Mouse (Mus musculus): ENCODE data around the gene Ano6. TPM values are rescaled to one million over a fixed set of nuclear protein-coding genes. Genes with fewer than 3 reads are reported as not detected.
A peak's percentile ranks its signal among the peaks of the same experiment; 100 is the strongest.

The Ano6 gene
- polyA plus RNA-seq (2014; fragmentation: Nextera tagmentation; extraction: Ambion mirVana): 66.2 and 71.8 TPM in 2 replicates

- no peaks in the 10 kb centered on the region for H3K27me3 ChIP-seq (replicated peaks; ENCODE audit: control insufficient read depth, insufficient read depth, low read length)
- DNase-seq (ENCODE audit: low spot score): peak; percentile 91
- H3K4me1 ChIP-seq (replicated peaks; ENCODE audit: control insufficient read depth, insufficient read depth, low read length): peaks cover 43% of the 10 kb centered on the region
- H3K4me3 ChIP-seq (ENCODE audit: low read depth, low read length): peak within 1 kb of the TSS; percentile 73
- peak within 1 kb of the TSS; percentile 86 for H3K4me2 ChIP-seq (ENCODE audit: low read length)
- H3K36me3 ChIP-seq (ENCODE audit: control insufficient read depth, insufficient read depth, low read length): no peaks in the 10 kb centered on the region; the same call in 1 of the 2 replicates
- under 1% methylated on average over 51 of the region's 51 CpGs for WGBS
- H3K9ac ChIP-seq (ENCODE audit: low read length): peak within 1 kb of the TSS; percentile 94
- H3K27ac ChIP-seq (ENCODE audit: low read depth): peak within 1 kb of the TSS; percentile 85
- peak; percentile 89 for ATAC-seq (replicated peaks; ENCODE audit: low FRiP score, low TSS enrichment, low read depth)
- no peaks in the 10 kb centered on the region for H3K9me3 ChIP-seq (ENCODE audit: control insufficient read depth, low read length)
Measured at GRCm38 (mm10) chr15:95790529-95791071, at the start of gene Ano6. TSS of gene Ano6 (plus strand) at chr15:95790843.

- WGBS: 86% methylated on average over 6 of the region's 6 CpGs
Measured at GRCm38 (mm10) chr15:95742955-95743354, 47.7 kb upstream of the Ano6 start.

DNA sequence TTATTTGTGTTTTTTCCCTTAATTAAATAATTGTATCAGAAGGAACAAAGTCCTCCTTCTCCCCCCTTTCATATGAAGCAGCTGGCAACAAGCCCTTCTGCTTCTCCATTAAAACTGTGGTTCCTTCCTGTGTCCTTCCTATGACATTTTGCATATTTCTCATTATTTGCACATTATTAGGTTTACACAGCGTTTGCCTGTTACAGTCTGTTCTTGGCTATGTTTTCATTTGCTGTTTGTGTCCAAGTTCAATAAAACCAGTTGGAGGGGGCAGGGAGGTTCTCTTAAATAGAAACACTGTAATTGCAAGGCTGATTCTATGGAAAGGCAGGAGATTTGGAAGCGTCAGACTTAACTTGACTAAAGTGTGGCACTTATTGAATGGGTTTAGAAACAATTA, 46.8 kb upstream of the Ano6 start:
- H3K4me2 ChIP-seq (ENCODE audit: low read length): no peak overlapping the region
- H3K9me3 ChIP-seq (ENCODE audit: control insufficient read depth, low read length): no peaks in the 10 kb centered on the region
- H3K4me1 ChIP-seq (replicated peaks; ENCODE audit: control insufficient read depth, insufficient read depth, low read length): no peaks in the 10 kb centered on the region
- WGBS: 60% methylated on average over 2 of the region's 2 CpGs
- no peaks in the 10 kb centered on the region for H3K27me3 ChIP-seq (replicated peaks; ENCODE audit: control insufficient read depth, insufficient read depth, low read length)
- no peak overlapping the region for H3K9ac ChIP-seq (ENCODE audit: low read length)
- no peak overlapping the region for H3K27ac ChIP-seq (ENCODE audit: low read depth)
- ATAC-seq (replicated peaks; ENCODE audit: low FRiP score, low TSS enrichment, low read depth) (no peak), DNase-seq (ENCODE audit: low spot score) (no peak)
- H3K36me3 ChIP-seq (ENCODE audit: control insufficient read depth, insufficient read depth, low read length): no peaks in the 10 kb centered on the region
- H3K4me3 ChIP-seq (ENCODE audit: low read depth, low read length): no peak overlapping the region

More at GRCm38 (mm10) chr15:95742955-95743354, 47.7 kb upstream of the Ano6 start:
- Histone ChIP-seq H3K4me2 (ENCODE audit: low read length) (no peak overlapping the region), H3K9ac (ENCODE audit: low read length) (no peak overlapping the region), H3K27ac (ENCODE audit: low read depth) (no peak overlapping the region), H3K4me1 (replicated peaks; ENCODE audit: control insufficient read depth, insufficient read depth, low read length) (no peaks in the 10 kb centered on the region), H3K36me3 (ENCODE audit: control insufficient read depth, insufficient read depth, low read length) (no peaks in the 10 kb centered on the region), H3K9me3 (ENCODE audit: control insufficient read depth, low read length) (no peaks in the 10 kb centered on the region), H3K4me3 (ENCODE audit: low read depth, low read length) (no peak overlapping the region), H3K27me3 (replicated peaks; ENCODE audit: control insufficient read depth, insufficient read depth, low read length) (no peaks in the 10 kb centered on the region)
- DNase-seq (ENCODE audit: low spot score): no peak
- no peak for ATAC-seq (replicated peaks; ENCODE audit: low FRiP score, low TSS enrichment, low read depth)

GRCm38 (mm10) chr15:95745346-95746106, 45.1 kb upstream of the Ano6 start:
- Histone ChIP-seq H3K9ac (ENCODE audit: low read length) (no peak overlapping the region), H3K4me2 (ENCODE audit: low read length) (no peak overlapping the region), H3K4me3 (ENCODE audit: low read depth, low read length) (no peak overlapping the region), H3K27ac (ENCODE audit: low read depth) (no peak overlapping the region), H3K27me3 (replicated peaks; ENCODE audit: control insufficient read depth, insufficient read depth, low read length) (no peaks in the 10 kb centered on the region), H3K9me3 (ENCODE audit: control insufficient read depth, low read length) (no peaks in the 10 kb centered on the region), H3K4me1 (replicated peaks; ENCODE audit: control insufficient read depth, insufficient read depth, low read length) (no peaks in the 10 kb centered on the region), H3K36me3 (ENCODE audit: control insufficient read depth, insufficient read depth, low read length) (no peaks in the 10 kb centered on the region)
- ATAC-seq (replicated peaks; ENCODE audit: low FRiP score, low TSS enrichment, low read depth): no peak
- 69% methylated on average over 11 of the region's 11 CpGs for WGBS
- no peak for DNase-seq (ENCODE audit: low spot score)

DNA sequence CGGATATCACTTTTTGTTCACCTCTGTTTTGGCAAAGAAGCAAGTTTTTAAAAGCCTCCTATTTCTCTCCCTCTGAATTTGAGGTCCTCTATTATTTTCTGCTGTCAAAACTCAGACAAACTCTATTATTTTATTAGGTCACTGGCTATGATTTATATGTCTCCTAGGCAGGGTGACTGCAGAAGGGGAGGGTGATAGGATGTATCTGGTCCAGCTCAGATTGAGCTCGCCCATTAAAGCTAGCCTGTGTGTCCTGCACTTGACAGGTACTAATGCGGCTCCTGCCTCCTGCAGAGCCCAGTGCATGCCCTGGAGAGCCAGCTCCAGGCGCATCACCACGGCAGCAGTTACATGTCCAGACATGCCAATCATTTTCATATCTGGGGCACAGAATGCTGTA, 44.1 kb upstream of the Ano6 start:
- Histone ChIP-seq H3K9ac (ENCODE audit: low read length) (no peak overlapping the region), H3K4me1 (replicated peaks; ENCODE audit: control insufficient read depth, insufficient read depth, low read length) (no peaks in the 10 kb centered on the region), H3K27ac (ENCODE audit: low read depth) (no peak overlapping the region), H3K4me2 (ENCODE audit: low read length) (no peak overlapping the region), H3K27me3 (replicated peaks; ENCODE audit: control insufficient read depth, insufficient read depth, low read length) (no peaks in the 10 kb centered on the region), H3K4me3 (ENCODE audit: low read depth, low read length) (no peak overlapping the region), H3K36me3 (ENCODE audit: control insufficient read depth, insufficient read depth, low read length) (no peaks in the 10 kb centered on the region), H3K9me3 (ENCODE audit: control insufficient read depth, low read length) (no peaks in the 10 kb centered on the region)
- 56% methylated on average over 5 of the region's 5 CpGs for WGBS
- ATAC-seq (replicated peaks; ENCODE audit: low FRiP score, low TSS enrichment, low read depth): no peak
- DNase-seq (ENCODE audit: low spot score): no peak

DNA sequence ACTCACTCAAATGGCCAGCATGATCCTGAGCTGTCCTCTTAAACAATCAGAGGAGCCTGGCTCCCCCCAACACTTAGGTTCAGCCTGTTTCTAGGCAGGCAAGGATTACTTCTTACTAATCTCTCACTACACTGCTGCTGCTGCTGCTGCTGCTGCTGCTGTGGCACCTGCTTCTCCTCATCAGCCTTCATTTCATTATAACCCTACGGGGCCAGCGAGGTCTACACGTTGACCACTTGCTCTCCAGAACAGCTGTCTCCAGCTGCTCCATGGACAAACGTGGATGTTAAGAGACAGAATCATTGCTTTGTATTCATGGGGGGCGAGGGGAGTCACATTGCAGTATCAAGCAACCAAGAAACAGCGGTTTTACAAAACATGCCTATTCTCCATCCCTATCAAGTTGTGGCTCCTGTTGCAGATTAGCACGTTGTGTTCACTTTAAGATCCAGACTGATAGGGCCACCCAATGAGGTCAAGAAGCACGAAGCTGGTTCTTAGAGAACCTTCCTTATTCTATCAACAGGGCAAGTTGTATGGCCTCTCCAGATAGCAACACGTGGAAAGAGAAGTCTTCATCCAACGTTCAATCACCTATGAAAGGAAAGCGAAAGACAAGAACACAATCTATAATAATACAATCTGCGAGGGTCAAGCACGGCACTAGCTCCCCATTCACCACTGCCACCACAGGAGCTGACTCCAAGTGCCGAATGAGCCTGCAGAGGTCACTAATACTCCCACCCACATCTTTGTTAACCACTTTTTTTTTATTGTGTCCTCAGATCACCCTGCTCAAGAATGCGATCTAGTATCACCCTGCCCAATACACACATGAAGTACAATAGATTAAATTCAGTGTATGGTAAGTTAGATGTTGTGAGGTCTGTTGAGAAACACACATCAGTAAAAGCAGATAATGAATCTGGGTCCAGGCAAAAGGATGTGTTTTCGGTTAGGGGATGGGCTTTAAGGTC, 43.4 kb upstream of the Ano6 start:
- Histone ChIP-seq H3K4me1 (replicated peaks; ENCODE audit: control insufficient read depth, insufficient read depth, low read length) (0 out of 2 replicates have a peak, but pooled peaks cover 2% of the 10 kb centered on the region), H3K4me3 (ENCODE audit: low read depth, low read length) (no peak overlapping the region), H3K4me2 (ENCODE audit: low read length) (no peak overlapping the region), H3K27ac (ENCODE audit: low read depth) (no peak overlapping the region), H3K36me3 (ENCODE audit: control insufficient read depth, insufficient read depth, low read length) (no peaks in the 10 kb centered on the region), H3K27me3 (replicated peaks; ENCODE audit: control insufficient read depth, insufficient read depth, low read length) (no peaks in the 10 kb centered on the region), H3K9me3 (ENCODE audit: control insufficient read depth, low read length) (no peaks in the 10 kb centered on the region), H3K9ac (ENCODE audit: low read length) (no peak overlapping the region)
- no peak for ATAC-seq (replicated peaks; ENCODE audit: low FRiP score, low TSS enrichment, low read depth)
- no peak for DNase-seq (ENCODE audit: low spot score)
- 73% methylated on average over 16 of the region's 16 CpGs for WGBS

DNA sequence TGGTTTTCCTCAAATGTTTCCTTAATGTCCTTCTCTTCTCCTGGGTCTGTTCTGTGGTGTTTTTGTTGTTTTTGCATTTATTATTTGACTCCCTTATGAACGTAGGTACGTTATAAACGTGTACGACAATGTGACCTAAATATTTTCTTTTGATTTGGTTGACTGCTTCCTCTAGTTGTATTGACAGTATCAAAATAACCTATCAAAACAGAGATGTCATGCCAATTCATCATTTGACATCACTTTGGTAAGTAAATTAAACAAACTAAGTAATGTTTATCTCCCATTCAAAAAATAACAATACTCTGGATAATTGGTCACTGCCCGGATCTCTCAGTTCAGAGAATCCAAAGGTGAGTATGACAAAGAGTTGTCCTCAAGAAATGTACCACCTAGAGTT, 41.4 kb upstream of the Ano6 start:
- Histone ChIP-seq H3K4me1 (replicated peaks; ENCODE audit: control insufficient read depth, insufficient read depth, low read length) (0 out of 2 replicates have a peak, but pooled peaks cover 4% of the 10 kb centered on the region), H3K36me3 (ENCODE audit: control insufficient read depth, insufficient read depth, low read length) (no peaks in the 10 kb centered on the region), H3K27me3 (replicated peaks; ENCODE audit: control insufficient read depth, insufficient read depth, low read length) (no peaks in the 10 kb centered on the region), H3K4me3 (ENCODE audit: low read depth, low read length) (no peak overlapping the region), H3K27ac (ENCODE audit: low read depth) (no peak overlapping the region), H3K4me2 (ENCODE audit: low read length) (no peak overlapping the region), H3K9me3 (ENCODE audit: control insufficient read depth, low read length) (no peaks in the 10 kb centered on the region), H3K9ac (ENCODE audit: low read length) (no peak overlapping the region)
- DNase-seq (ENCODE audit: low spot score) (no peak), ATAC-seq (replicated peaks; ENCODE audit: low FRiP score, low TSS enrichment, low read depth) (no peak)
- WGBS: 71% methylated on average over 5 of the region's 5 CpGs

DNA sequence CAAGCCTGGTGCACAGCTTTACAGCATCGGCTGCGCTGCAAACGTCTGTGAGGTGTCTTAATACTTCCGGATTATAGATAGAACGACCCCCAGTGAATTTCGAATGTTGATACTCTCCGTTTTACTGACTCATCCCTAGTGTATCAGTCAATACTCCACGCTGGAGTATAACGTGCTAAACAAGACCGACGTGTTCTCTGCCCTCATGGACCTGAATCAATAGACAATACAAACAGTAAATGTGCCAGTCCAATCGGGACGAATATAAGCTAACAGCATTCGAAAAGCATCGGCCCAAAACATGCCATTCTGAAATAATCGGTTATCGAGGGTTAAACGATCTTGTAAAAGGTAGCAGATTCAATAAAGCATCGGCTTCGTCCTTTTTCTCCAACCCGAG, 40.6 kb upstream of the Ano6 start:
- H3K4me3 ChIP-seq (ENCODE audit: low read depth, low read length): no peak overlapping the region
- no peak overlapping the region for H3K4me2 ChIP-seq (ENCODE audit: low read length)
- no peaks in the 10 kb centered on the region for H3K27me3 ChIP-seq (replicated peaks; ENCODE audit: control insufficient read depth, insufficient read depth, low read length)
- WGBS: 88% methylated on average over 21 of the region's 21 CpGs
- H3K27ac ChIP-seq (ENCODE audit: low read depth): no peak overlapping the region
- H3K36me3 ChIP-seq (ENCODE audit: control insufficient read depth, insufficient read depth, low read length): no peaks in the 10 kb centered on the region
- H3K4me1 ChIP-seq (replicated peaks; ENCODE audit: control insufficient read depth, insufficient read depth, low read length): 0 out of 2 replicates have a peak, but pooled peaks cover 4% of the 10 kb centered on the region
- no peak overlapping the region for H3K9ac ChIP-seq (ENCODE audit: low read length)
- no peaks in the 10 kb centered on the region for H3K9me3 ChIP-seq (ENCODE audit: control insufficient read depth, low read length)
- DNase-seq (ENCODE audit: low spot score) (no peak), ATAC-seq (replicated peaks; ENCODE audit: low FRiP score, low TSS enrichment, low read depth) (no peak)
